Mouse (Mus musculus) heart, embryonic 16.5 days (tissue): ENCODE measurements around the gene Npr3. TPM values are rescaled to one million over a fixed set of nuclear protein-coding genes. Genes with fewer than 3 reads are reported as not detected.

Experiments
- ATAC-seq: fragments of 200-750 bp; cut with Nextera tagmentation; replicated peaks from 2 replicates; pipeline ENCODE4 v1.8.0; 2017; ENCODE audit warnings: moderate number of reproducible peaks; ENCODE audit not compliant: insufficient read depth, low FRiP score; ENCODE audit errors: extremely low read depth
- H3K27ac ChIP-seq: fragments of 300-500 bp; sonication (generic); 2 replicates; pipeline ENCODE4 v1.5.1; 2014; ENCODE audit warnings: mild to moderate bottlenecking, low read length, control low read depth, moderate library complexity
- H3K27me3 ChIP-seq: fragments of 300-500 bp; sonication (generic); 2 replicates; pipeline ENCODE4 v1.6.1; 2014; ENCODE audit warnings: low read length, mixed read lengths; ENCODE audit not compliant: control insufficient read depth, insufficient read depth
- H3K36me3 ChIP-seq: fragments of 300-500 bp; sonication (generic); 2 replicates; pipeline ENCODE4 v1.6.1; 2014; ENCODE audit not compliant: control insufficient read depth, insufficient read depth
- H3K4me1 ChIP-seq: fragments of 300-500 bp; sonication (generic); 2 replicates; pipeline ENCODE4 v1.6.1; 2014; ENCODE audit warnings: low read length, mixed read lengths; ENCODE audit not compliant: control insufficient read depth, insufficient read depth
- H3K4me2 ChIP-seq: fragments of 300-500 bp; sonication (generic); 2 replicates; pipeline ENCODE4 v1.6.1; 2014; ENCODE audit warnings: low read depth, mild to moderate bottlenecking, control low read depth, low read length
- H3K4me3 ChIP-seq: fragments of 300-500 bp; sonication (generic); 2 replicates; pipeline ENCODE4 v1.5.1; 2014; ENCODE audit warnings: mild to moderate bottlenecking, control low read depth, low read length
- H3K9ac ChIP-seq: fragments of 300-500 bp; sonication (generic); 2 replicates; pipeline ENCODE4 v1.6.1; 2014; ENCODE audit warnings: low read length, control low read depth
- H3K9me3 ChIP-seq: fragments of 300-500 bp; sonication (generic); replicated peaks from 2 replicates; pipeline ENCODE4 v1.6.1; 2016; ENCODE audit warnings: low read length; ENCODE audit not compliant: control insufficient read depth
- WGBS: fragments of 180-500 bp; shearing (Covaris S2); extraction: QIAGEN DNeasy Blood & Tissue Kit; methylation state at CpG from one replicate; pipeline ENCODE4 v1.1.7; 2014; 5-methylcytosine and 5-hydroxymethylcytosine counted together
- polyA plus RNA-seq: library from polyadenylated mRNA; unstranded; fragments of >200 nt; fragmentation: Nextera tagmentation; extraction: Ambion mirVana; gene quantifications from 2 replicates; pipeline ENCODE4 v1.2.1, GENCODE M21; 2015

Npr3 gene
- 7.6 and 8.1 TPM in 2 replicates for polyA plus RNA-seq

DNA sequence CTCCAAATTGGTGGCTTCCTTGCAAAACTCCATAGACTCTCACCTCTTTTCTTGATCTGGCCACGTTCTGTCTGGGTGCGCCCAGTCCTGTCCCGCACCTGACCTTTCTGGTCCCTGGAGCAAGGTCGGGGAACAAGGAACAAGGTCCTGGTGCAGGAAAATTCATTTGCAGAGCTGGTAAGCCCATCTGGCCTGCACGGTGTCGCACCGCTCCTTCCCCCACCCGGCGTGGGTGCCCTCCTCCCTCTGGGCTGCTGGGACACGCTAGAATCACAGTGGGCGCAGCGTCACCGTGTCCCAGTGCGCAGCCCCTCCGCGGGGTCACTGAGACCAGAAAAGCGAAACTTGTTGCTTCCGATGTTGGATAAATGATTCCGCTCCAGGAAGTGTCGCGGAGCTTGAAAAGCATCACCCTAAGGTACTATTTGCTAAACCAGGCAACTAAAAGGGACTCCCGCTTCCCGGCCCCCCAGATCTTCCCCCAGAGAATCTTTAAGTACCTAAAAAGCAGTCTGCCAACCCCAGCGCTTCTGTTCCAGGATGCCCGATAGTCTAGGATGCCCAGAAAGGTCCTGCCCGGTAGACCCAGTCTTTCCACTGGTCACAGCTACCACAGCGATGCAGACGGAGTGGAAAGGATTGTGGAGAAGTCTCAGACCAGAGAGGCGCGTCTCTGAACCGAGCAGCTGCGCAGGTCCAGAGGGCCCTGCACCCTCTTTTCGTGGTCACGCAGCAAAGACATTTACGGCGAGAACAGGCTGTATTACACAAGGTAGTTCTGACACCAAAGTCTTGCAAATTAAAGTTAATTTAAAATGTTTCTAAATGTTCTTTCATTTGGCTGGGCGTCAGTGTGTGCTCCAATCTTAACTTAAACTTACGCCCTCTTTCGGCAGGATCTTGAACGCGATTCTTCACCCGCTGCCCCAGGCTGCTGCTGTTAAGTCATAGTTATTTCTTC is at the start of gene Npr3:
Npr3 (minus strand) TSS at position 717 of the 961 bp plus-strand sequence.
- WGBS: under 1% methylated on average over 42 of the region's 42 CpGs
- ATAC-seq: no peak
- no peaks in the 10 kb centered on the region for H3K36me3 ChIP-seq

DNA sequence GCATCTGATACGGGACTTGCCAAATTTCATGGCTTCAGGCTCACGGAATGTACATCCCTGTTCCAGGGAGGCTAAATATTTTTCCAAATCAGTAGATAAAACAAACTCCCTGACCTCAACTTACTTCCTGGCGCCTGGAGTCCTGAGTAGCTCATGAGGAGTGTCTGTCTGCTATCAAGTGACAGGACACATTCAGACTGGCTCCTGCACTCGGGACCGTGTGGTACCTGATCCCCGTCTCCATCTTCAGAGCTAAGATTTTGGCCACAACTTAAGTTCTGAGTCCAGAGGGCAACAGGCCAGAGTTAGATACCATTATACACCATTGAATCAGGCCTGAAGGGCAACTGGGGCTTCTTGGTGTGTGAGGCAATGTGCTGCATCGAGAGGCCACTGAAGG is 49.0 kb upstream of the Npr3 start:
- Histone ChIP-seq H3K27ac (no peak overlapping the region), H3K27me3 (no peaks in the 10 kb centered on the region), H3K4me3 (no peak overlapping the region), H3K9ac (no peak overlapping the region), H3K4me1 (no peaks in the 10 kb centered on the region), H3K4me2 (no peak overlapping the region), H3K36me3 (no peaks in the 10 kb centered on the region), H3K9me3 (no peaks in the 10 kb centered on the region)
- 59% methylated on average over 7 of the region's 7 CpGs for WGBS
- ATAC-seq: no peak

More for the DNA sequence above, at the start of gene Npr3:
- Histone ChIP-seq H3K27ac (peak within 1 kb of the TSS; percentile 74), H3K4me1 (peaks cover 17% of the 10 kb centered on the region), H3K9me3 (no peaks in the 10 kb centered on the region), H3K9ac (peak within 1 kb of the TSS; percentile 73), H3K4me3 (peak within 1 kb of the TSS; percentile 72), H3K27me3 (0 out of 2 replicates have a peak, but pooled peaks cover 9% of the 10 kb centered on the region), H3K4me2 (peak within 1 kb of the TSS; percentile 93)

GRCm38 (mm10) chr15:11954190-11954589 is 47.1 kb upstream of the Npr3 start:
- Histone ChIP-seq H3K9me3 (no peaks in the 10 kb centered on the region), H3K4me2 (no peak overlapping the region), H3K27ac (no peak overlapping the region), H3K9ac (no peak overlapping the region), H3K36me3 (no peaks in the 10 kb centered on the region), H3K4me1 (no peaks in the 10 kb centered on the region), H3K4me3 (no peak overlapping the region), H3K27me3 (no peaks in the 10 kb centered on the region)
- 52% methylated on average over 4 of the region's 4 CpGs for WGBS
- ATAC-seq: no peak

DNA sequence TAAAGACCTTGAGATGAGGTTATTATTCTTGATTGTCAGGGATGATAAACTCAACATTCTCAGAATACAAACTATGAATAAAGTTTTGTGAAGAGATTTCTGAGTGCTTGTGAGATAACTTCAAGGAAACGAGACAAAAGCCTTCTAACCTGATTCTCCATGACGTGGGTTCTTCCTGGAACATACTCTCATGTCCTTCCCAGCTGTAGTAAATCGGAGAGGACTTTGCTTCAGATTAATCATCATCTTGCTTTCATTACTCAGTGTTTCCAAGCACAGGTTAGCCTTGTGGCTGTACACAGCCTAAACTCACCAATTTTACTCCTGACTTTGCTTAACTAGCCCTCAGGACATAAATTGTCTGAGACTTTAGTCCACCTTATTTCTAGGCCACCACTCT is 45.1 kb upstream of the Npr3 start:
- Histone ChIP-seq H3K4me1 (no peaks in the 10 kb centered on the region), H3K4me3 (no peak overlapping the region), H3K27me3 (no peaks in the 10 kb centered on the region), H3K9ac (no peak overlapping the region), H3K4me2 (no peak overlapping the region), H3K27ac (no peak overlapping the region), H3K36me3 (no peaks in the 10 kb centered on the region), H3K9me3 (no peaks in the 10 kb centered on the region; the same call in 1 of the 2 replicates)
- ATAC-seq: no peak
- WGBS: 66% methylated on average over 3 of the region's 3 CpGs

DNA sequence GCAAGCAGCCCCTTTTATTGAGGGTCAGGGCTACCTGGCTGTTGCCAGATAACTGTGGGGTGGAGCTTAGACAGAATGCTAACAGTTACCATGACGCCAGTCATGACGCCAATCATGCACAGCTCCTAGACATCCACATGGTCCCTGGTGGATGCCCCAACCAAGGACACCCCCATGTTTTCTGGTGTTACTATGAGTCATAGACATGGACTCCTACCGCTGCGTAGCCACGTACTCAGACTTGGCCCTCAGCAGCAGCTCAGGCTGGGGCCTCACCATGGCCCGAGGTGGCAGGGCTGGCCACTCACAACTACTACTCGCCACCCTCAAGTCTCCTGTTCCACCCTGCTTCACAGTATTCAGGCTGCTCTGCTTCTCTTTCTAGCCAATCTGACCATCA is 44.1 kb upstream of the Npr3 start:
- H3K27me3 ChIP-seq: no peaks in the 10 kb centered on the region
- H3K9me3 ChIP-seq: no peaks in the 10 kb centered on the region; the same call in 1 of the 2 replicates
- 91% methylated on average over 7 of the region's 7 CpGs for WGBS
- H3K36me3 ChIP-seq: no peaks in the 10 kb centered on the region
- no peaks in the 10 kb centered on the region for H3K4me1 ChIP-seq
- no peak overlapping the region for H3K9ac ChIP-seq
- H3K4me2 ChIP-seq: no peak overlapping the region
- no peak for ATAC-seq
- H3K4me3 ChIP-seq: no peak overlapping the region
- no peak overlapping the region for H3K27ac ChIP-seq

- no peak for ATAC-seq
- Histone ChIP-seq H3K4me3 (no peak overlapping the region), H3K4me1 (no peaks in the 10 kb centered on the region), H3K27me3 (no peaks in the 10 kb centered on the region), H3K4me2 (no peak overlapping the region), H3K27ac (no peak overlapping the region), H3K9me3 (no peaks in the 10 kb centered on the region; the same call in 1 of the 2 replicates), H3K9ac (no peak overlapping the region), H3K36me3 (no peaks in the 10 kb centered on the region)
- WGBS: 86% methylated on average over 10 of the region's 10 CpGs
Observed at GRCm38 (mm10) chr15:11950144-11950543, 43.1 kb upstream of the Npr3 start.

- Histone ChIP-seq H3K4me1 (no peaks in the 10 kb centered on the region), H3K9ac (no peak overlapping the region), H3K36me3 (no peaks in the 10 kb centered on the region), H3K27me3 (no peaks in the 10 kb centered on the region), H3K27ac (no peak overlapping the region), H3K9me3 (no peaks in the 10 kb centered on the region; the same call in 1 of the 2 replicates), H3K4me2 (no peak overlapping the region), H3K4me3 (no peak overlapping the region)
- no peak for ATAC-seq
- WGBS: 84% methylated on average over 3 of the region's 3 CpGs
Observed at GRCm38 (mm10) chr15:11949490-11949889, 42.4 kb upstream of the Npr3 start.

- ATAC-seq: no peak
Observed at GRCm38 (mm10) chr15:11940855-11941254, 33.8 kb upstream of the Npr3 start.

GRCm38 (mm10) chr15:11927742-11928141 is 20.7 kb upstream of the Npr3 start:
- H3K27ac ChIP-seq: no peak overlapping the region
- H3K4me3 ChIP-seq: no peak overlapping the region
- H3K36me3 ChIP-seq: no peaks in the 10 kb centered on the region
- no peak overlapping the region for H3K9ac ChIP-seq
- ATAC-seq: no peak
- H3K9me3 ChIP-seq: no peaks in the 10 kb centered on the region
- WGBS: 67% methylated on average over 3 of the region's 3 CpGs
- no peaks in the 10 kb centered on the region for H3K27me3 ChIP-seq
- no peaks in the 10 kb centered on the region for H3K4me1 ChIP-seq
- no peak overlapping the region for H3K4me2 ChIP-seq

More at GRCm38 (mm10) chr15:11940855-11941254, 33.8 kb upstream of the Npr3 start:
- H3K9ac ChIP-seq: no peak overlapping the region
- H3K27ac ChIP-seq: no peak overlapping the region
- H3K36me3 ChIP-seq: no peaks in the 10 kb centered on the region
- H3K9me3 ChIP-seq: no peaks in the 10 kb centered on the region
- no peak overlapping the region for H3K4me3 ChIP-seq
- H3K4me2 ChIP-seq: no peak overlapping the region
- WGBS: 72% methylated on average over 5 of the region's 5 CpGs
- no peaks in the 10 kb centered on the region for H3K4me1 ChIP-seq
- no peaks in the 10 kb centered on the region for H3K27me3 ChIP-seq
